Mouse (Mus musculus) frontal cortex, adult 2 months (tissue): ENCODE data around the gene Tor1aip1. TPM values are rescaled to one million over a fixed set of nuclear protein-coding genes. Genes with fewer than 3 reads are reported as not detected.

Source experiments
- DNase-seq, 2 experiments: peaks; one replicate each; pipeline ENCODE4 v3.0.0; 2022; ENCODE audit warnings: low spot score in 1 of 2; ENCODE audit errors: extremely low spot score in 1 of 2
- polyA plus RNA-seq: library from polyadenylated mRNA; depleted of rRNA; stranded (reverse); fragments of >200 nt; gene quantifications from 2 replicates; pipeline ENCODE4 v1.2.3, GENCODE M21; 2012

The Tor1aip1 gene
- polyA plus RNA-seq, 1 experiment = 21.4 TPM

DNA sequence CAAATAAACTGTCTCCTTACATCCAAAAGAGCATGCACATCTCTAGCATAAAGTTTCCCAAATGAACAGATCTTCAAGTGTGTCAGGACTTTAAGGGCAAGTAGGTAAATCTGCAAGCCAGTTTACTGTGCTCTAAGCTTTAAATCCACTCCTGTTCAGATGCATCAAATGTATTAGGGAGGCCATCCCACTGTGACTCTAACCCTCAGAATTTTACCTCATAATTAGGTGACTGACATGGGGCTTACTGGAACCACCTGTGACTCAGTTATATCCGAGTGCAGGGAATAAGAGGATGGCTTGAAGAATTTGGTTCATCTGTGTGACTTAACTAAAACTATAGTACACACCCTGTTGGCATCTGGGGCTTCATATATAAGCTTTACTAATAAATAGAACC is 1.6 kb downstream of the Tor1aip1 start:
- no peak for DNase-seq

DNA sequence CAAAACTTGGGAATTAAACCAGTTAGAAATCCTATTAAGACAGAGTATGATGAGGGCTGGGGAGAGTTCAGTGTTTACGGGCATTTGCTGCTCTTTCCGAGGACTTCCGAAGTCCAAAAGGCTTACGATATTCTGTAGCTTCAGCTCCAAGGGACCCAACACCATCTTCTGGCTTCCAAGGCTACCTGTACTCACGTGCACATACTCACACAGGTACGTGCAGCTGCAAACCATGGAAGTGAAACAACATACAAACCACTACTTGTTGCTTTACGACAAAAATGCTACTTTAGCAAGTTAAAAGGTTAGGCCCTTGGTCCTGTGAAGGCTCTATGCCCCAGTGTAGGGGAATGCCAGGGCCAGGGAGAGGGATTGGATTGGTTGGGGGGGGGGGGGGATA is 2.4 kb downstream of the Tor1aip1 start:
- no peak for DNase-seq

DNA sequence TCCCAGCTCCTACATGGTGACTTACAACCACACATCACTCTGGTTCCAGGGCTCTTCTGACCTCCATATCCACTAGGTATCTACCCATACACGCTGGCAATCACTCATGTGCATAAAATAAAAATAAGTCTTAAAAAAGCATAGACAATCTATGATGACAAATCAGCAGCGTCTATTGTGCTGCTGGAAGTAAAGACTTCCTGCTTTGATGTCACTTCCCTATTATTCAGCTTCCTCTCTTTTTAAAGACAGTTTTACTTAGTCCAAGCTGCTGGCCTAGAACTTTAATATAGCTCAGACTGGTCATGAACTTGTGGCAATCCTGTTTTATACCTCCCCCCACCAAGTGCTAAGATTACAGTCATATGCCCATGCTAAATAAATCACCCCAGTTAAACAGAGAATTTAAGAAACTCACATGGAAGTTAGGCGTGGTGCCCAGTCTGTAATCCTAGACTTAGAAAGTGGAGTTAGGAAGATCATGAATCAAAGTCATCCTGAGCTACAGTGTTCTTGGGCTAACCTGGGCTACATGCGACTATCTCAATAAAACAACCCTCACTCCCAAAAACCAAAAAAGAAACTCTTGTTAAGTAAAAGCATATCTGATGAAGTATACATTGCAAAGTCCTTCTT is 7.8 kb downstream of the Tor1aip1 start:
- no peak for DNase-seq

DNA sequence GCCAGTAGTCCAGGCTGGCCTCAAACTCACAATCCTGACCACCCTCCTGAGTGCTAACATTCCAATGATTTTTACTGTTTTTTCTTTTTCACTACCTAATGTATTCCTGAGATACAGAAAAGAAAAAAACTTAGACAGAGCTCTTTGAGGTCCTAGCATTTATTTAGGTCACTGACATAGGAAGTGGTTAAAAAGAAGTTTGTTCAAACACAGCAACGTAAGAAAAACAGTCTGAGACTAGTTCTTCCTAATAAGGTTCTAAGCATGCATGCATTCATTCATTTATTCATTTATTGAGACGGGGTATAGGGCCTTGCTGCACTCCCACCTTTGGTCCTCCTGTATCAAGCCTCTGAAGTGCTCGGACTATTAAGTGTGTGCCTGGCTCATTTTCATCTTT is 8.4 kb downstream of the Tor1aip1 start:
- no peak for DNase-seq

DNA sequence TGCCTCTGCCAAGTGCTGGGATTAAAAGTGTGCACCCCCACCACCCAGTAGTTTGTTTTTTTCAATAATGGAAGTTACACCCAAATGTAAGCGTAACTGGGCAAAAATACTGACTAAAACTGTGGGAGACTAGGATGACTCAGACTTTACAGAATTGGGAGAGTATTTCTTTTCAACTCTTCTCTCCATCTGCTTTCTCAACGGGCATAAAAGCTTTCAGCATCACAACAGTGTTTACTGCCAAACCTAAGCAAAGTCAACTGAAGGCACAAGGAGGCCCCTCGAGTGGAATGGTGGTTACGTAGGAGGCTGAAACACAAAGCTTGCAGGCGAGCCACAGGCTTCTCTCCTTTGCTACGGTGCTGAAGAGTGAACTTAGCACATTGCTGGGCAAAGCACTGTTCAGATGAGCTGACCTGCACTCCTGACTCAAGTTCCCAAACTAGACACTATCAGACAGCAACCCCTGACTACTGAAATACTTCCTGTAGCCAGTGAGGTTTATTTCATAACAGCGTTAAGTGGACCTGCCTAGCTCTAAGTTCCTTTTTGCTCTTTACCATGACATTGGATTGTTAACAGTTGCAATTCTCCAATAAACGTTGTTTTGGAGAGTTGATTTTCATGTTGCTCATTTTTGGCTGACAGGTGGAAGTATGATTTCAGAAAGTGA is 11.3 kb downstream of the Tor1aip1 start:
- DNase-seq = peak; percentile 17 to 42

DNA sequence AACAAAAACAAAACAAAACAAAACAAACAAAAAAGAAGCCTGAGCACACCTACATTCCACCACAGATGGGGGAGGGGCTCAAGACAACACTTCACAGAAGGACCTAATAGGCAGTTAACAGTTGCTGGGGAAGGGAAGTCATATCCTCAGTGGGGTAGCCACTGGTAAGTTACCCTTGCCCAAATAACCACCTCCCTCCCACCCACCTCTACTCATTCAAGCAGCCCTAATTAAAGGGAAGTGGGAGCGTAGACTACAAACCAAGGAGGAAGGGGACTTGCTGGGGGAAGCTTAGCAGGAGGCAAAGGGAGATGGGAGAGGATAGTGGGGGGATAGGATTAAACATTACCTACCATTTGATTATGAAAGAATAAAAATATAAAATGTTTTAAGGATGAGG is 15.9 kb downstream of the Tor1aip1 start:
- DNase-seq = no peak

DNA sequence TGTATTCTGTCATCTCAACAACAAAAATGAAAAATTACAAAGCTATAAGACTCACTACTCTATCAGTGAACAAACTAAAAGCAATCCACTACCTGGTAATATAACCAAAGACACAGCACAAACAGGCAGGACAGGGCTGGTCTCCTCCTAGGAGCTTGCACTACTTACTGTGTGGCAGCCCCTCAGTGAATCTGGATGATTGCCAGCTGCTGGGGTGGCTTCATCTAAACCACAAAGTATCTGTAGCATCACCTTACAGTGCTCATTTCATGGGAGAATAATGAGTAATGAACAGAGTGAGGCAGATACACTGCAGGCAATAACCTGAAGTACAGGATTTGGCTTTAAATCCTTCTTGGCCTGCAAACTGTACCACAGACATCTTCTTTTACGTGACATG is 16.5 kb downstream of the Tor1aip1 start:
- no peak for DNase-seq

DNA sequence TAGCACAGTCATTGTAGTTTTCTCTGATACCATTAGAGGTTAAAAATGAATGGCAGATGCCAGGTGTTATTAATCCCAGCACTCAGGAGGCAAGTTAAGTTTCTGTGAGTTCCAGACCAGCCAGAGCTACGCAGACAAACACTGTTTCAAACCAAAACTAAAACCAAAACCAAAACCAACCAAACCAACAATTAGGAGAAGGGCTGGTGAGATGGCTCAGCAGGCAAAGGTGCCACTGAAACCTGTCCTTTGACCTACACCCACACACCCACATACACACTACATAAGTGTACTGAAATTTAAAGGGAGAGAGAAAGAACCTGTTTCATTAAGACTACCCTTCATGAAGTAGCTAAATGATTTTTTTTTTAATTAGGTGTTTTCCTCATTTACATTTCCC is 27.3 kb downstream of the Tor1aip1 start:
- no peak for DNase-seq

DNA sequence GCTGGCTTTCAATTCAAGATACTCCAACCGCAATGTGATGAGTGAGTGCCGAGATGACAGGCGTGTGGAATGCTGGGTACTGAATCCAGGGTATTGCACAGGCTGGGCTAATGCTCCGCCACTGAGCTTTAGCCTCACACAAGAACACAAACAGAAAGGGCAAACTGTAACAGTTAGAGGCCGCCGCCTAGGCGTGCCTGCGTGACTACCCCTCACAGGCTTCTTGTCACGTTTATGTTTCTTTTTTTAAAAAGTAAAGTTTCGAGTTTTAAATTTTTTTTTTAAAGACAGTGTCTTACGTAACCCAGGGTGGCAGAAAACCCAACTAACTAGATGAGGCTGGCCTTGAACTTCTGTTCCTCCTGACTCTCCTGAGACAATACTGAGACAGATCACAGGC is 30.4 kb downstream of the Tor1aip1 start:
- no peak for DNase-seq

DNA sequence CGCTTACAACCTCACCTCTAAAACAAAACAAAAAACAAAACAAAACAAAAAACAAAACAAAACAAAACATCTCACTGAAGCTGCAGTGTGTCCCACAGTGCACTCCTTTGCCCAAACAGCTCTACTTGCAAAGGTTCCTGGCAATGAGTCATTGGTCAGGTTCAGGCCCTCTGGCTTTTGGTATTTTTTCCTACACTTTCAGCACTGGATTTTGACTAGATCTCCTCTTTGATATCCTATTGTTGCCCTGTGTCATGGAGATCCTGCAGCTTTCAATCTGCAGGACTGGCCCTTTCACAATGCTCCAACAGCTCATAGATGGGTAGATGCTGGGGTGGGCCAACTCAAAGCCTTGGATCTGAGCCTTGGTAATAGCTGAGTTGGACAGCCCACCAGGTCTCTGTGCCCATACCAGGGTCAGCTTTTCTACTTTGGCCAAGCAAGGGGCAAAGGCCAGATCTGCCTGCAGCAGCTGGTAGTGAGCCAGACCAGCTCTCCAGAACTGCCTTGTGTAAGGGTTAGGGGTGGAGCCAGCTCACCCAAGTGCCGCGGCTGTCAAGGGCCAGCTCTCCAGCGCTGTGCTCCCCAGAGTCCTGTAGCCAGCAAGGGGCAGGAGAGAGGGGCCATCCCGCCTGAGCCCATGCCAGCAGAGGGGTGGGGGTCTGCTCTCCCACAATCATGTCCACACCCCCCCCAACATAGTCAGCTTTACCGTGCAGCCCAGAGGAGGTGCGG is 32.9 kb downstream of the Tor1aip1 start:
- DNase-seq = no peak

DNA sequence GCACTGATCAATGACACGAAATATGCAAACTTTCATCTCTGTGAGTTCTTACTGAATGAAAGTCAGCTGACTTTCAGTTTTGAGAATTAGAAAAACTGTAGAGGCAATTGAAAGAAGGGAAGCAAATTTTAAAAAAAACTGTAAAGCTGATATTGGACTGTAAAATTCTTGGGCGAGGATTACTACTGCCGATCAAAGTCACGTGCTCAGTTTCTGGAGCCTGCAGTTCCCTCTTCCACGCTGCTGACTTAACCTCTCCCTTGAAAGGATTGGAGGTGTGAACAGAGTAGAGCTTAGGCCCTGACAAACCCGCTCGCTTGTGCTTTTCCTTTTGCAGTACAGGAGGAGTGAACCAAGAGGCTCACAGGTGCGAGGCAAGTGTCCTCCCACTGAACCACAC is 33.9 kb downstream of the Tor1aip1 start:
- DNase-seq = no peak

DNA sequence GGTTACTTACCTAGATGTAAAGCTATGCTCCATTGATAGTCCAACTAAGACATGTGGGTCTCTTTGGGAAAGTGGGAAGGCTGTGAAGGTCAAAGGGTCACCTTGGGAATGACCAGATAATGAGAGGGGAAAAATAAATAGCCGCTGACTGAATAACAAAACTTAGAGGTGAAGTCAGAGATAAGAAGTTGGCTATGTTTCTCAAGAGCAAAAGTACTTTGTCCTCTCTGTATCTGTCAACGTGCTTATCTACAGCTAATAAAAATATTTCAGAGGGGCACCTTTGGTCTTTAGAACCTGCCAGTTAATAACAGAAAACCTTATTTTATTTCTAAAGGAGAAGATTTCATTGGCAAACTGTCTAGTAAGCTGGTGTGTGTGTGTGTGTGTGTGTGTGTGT is 40.7 kb downstream of the Tor1aip1 start:
- DNase-seq = no peak

DNA sequence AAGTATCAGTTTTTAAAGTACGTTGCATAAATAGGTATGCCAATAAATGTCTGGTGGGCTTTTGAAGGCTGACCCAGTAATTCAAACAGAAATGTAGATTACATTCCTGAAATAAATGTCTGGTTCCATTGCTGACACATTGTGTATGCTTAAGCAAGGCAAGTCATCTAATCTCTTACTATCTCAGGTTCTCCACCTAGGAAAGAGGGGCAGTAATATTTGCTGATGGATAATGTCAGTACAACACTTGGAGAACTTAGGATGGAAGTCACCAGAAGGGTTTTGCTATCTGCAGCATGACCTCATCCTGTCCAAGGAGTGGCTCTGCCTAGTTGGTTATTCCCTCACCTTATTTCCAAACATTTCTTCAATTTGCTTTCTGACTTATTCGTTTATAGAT is 41.8 kb downstream of the Tor1aip1 start:
- no peak for DNase-seq

DNA sequence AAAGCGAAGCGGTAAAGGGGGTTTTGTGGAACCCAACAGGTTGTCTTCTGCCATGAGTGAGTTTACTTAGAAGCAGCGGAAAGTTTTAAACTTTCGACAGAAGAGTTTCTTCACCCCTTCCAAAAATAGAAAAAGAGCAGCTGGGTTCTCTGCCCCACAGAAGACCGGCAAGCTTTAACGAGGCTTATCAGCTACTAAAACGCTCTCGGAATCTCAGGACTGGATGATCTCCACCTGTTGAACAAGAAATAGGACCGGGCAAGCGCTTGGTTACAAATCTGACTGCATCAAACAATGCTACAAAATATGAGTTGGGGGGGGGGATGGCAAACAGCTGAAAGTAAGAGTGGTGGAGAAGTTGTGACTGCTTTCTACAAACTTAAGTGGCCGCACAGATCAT is 45.9 kb downstream of the Tor1aip1 start:
- no peak for DNase-seq

DNA sequence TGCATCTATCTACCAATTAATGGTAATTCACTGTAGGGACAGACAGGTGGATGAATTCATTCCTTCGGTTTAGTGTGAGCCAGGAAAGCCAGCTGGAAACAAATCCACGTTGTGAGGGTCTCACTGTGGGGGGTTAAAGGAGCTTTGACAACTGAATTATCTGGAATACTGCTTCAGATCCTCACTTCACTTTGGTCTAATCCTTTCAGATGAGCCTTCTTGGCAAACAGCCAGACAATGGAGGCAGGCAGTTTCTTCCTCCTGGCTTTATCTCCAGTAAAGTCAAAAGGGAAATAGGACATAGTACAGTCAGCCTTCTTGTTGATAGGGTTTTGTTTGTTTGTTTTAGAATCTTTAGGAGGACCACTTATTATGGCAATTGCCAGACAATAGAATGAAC is 46.9 kb downstream of the Tor1aip1 start:
- DNase-seq = no peak

DNA sequence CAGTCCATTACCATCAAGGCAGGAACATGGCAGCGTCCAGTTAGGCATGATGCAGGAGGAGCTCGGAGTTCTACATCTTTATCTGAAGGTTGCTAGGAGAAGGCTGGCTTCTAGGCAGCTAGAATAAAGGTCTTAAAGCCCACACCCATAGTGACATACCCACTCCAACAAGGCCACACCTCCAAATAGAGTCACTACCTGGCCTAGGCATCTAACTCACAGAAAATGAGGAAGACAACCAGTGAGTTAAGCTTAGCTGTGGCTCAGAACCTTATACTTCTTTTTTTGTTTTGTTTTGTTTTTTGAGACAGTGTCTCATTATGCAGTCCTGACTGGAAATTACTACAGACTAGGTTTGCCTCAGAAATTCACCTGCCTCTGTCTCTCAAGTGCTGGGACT is 48.7 kb downstream of the Tor1aip1 start:
- DNase-seq = no peak

DNA sequence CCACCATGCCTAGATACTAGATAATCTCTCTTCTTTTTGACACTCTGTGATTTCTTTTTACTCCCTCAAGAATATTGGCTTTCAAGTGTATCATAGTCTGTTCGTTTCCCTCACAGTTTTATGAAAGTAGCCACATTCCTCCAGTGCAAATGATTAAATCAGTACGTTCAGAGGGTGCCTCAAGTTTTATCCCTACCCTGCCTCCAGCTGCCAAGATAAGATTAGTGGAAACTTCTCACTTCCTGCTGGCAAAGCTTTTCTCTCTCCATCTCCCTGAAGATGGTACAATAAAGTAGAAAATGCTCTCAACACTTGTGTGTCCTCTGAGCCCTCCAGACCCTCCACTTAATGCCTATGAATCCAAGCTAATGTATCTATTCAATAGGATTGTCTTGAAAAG is 61.3 kb downstream of the Tor1aip1 start:
- DNase-seq = no peak

DNA sequence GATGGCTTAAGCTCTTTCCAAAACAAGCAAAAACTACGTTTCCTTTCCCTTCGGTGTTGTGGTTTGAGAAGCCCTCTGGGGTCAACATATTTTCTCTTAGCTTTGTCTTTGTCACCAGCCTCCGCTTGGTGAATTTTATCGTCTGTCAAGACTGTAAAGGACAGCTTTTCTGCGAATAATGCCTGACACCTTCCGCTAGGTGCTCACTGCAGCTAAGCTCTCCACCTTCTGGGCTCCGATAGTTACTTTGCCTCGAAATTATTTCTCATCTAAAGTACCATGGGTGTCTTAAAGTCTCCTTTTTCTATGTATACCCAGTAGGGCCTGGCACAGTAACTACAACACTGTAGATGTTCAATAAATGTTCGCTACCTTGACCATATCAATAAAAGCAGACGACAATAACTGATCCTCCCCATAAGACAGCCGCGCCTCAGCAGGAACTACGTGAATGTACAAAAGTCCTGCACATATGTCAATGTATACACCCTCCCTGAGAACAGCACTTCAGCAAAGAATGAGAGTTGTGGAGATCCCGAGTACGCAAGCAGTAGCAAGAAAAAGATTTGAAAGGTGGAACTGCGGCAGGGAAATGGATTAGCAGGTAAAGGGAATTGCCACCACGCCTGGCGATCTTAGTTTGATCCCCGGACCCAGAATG is 62.4 kb downstream of the Tor1aip1 start:
- no peak for DNase-seq

DNA sequence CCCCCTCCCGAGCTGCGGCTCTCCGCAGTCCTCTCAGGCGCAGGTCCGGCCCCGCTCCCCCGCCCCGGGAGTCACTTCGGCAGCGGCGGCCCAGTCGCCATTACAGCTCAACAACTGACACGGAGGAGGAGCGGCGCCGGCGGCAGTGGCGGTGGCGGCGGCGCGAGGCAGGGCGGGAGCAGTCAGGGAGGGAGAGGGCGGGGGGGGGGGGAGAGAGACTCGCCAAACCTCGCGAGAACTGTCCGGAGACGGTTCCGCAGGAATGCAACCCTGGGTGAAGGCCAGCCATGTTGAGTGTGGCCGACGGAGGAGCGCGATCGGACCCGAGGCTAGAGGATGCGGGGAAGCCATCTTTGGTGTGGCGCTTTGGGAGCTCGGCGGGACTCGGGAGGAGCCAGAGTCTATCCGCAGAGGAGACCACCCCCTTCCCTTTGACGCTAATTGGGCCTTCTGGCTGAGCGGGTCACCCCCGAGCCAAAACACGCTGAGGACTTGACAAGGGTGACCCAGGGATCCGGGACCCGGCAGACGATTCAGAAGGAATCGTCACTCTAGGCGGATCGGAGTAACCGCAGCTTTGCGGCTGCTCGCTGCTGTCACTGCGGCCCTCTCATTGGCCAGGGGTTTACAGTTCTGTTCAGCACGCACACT is 63.1 kb downstream of the Tor1aip1 start, which contains the start of gene Cep350:
Gene Cep350, minus strand, starts transcription at position 188 of the 651 bp plus-strand sequence.
- peak; percentile 95 to 97 for DNase-seq

DNA sequence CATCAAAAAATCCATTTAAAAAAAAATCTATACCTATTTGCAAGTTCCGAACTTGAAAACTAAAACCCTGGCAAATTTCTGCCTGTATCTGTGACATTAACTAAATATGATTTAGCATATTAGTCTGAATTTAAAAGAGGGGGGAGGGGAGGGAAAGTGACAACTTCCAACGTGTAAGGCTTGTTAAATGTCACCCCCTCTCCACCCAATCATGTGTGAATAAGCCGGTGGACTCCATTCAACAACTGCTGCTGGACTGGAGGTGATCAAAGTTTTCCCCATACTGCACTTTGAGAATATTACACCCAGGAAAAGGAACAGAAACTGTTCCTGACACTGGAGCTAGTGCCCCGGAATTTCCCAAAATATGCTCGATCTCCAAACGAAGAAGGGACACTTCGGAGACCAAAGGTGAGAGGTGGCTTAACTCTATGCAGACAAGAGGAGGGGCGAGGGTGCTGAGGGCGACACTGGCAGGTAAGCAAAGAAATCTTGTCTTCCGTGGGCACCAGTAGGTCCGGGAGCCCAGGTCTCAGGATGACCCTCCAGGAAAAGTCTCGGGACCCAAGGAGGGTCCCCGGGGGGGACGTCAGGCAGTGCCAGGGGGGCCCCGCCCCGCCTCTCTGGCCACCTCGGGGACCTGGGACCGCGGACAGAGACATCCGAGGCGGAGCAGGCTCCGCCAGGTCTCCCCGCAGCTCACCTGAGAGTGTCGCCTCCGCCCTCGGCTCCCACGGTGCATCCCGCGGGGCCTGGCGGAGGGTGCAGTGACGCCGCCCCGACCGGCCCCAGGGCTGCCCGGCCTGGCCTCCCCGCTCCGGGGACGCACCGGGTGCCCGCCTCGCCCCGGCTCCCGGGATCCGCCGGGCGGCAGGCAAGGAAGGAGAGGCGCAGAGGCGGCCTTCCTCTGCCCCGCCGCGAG is 63.9 kb downstream of the Tor1aip1 start:
- DNase-seq = peak; percentile 8 to 9
